Mouse (Mus musculus): Measurements from ENCODE around the gene Cacng4. TPM values are rescaled to one million over a fixed set of nuclear protein-coding genes. Genes with fewer than 3 reads are reported as not detected.

The Cacng4 gene
- polyA plus RNA-seq, 2 experiments = 4.8 to 13.9 TPM

DNA sequence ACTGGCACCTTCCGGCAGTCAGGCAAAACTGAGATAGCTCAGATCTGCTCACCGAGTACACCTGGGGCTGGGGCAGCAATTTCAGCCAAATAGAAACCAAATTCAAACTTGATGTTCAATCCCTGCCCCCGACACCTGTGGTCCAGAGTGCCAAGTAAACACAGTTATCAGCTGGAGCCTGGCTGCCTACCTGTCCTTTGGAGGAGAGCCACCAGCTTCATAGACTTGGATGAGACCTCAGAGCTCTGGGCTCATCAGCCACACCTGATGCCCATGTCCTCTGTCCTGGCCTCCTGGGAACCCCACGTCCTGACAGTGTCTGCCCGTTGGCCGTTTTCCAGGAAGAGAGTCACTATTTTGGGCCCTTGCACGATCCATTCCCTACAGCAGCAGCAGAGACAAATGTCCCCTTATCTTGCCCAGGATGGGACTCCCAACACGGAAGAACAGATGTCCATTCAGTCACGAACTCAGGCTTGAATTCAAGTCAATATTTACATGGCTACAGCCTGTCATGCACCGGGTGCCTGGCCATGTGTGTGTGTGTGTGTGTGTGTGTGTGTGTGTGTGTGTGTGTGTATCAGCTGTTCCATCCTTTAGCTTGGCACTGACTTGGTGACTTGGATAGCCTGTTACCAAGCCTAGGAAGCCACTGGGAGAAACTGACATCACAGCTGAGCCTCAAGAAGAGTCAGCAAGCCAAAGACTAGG, 32.4 kb downstream of the Cacng4 start:
- 76% methylated on average over 10 of the region's 10 CpGs for whole genome bisulfite sequencing
- H3K4me1 ChIP-seq (ENCODE audit: control insufficient read depth, insufficient read depth, low read length) = peaks cover 32% of the 10 kb centered on the region
- TF ChIP-seq POLR2A (IDR thresholded peaks at IDR 0.05; ENCODE audit: borderline replicate concordance, extremely low read depth, insufficient read depth, insufficient read length) = no peak
- H3K27ac ChIP-seq (replicated peaks; ENCODE audit: low read depth, low read length) = no peak overlapping the region
- no peak overlapping the region for H3K4me2 ChIP-seq (replicated peaks; ENCODE audit: low read depth, low read length, severe bottlenecking)
- H3K27me3 ChIP-seq (ENCODE audit: control insufficient read depth, insufficient read depth, low read length) = no peaks in the 10 kb centered on the region
- H3K4me3 ChIP-seq (replicated peaks; ENCODE audit: low read length) = no peak overlapping the region
- H3K9me3 ChIP-seq (ENCODE audit: control insufficient read depth, low read length) = no peaks in the 10 kb centered on the region
- ATAC-seq (ENCODE audit: low FRiP score, low read depth) (no peak), DNase-seq (ENCODE audit: low spot score) (no peak)
- no peak overlapping the region for H3K9ac ChIP-seq (ENCODE audit: low read depth, low read length, severe bottlenecking)
- H3K36me3 ChIP-seq (ENCODE audit: control insufficient read depth, insufficient read depth, low read length) = no peaks in the 10 kb centered on the region

- H3K27ac ChIP-seq (replicated peaks; ENCODE audit: low read depth, low read length) = peak overlapping the region; percentile 33; the same call in 1 of the 2 replicates
- H3K4me1 ChIP-seq (ENCODE audit: control insufficient read depth, insufficient read depth, low read length) = peaks cover 32% of the 10 kb centered on the region
- H3K36me3 ChIP-seq (ENCODE audit: control insufficient read depth, insufficient read depth, low read length) = no peaks in the 10 kb centered on the region
- H3K9ac ChIP-seq (ENCODE audit: low read depth, low read length, severe bottlenecking) = no peak overlapping the region
- H3K9me3 ChIP-seq (ENCODE audit: control insufficient read depth, low read length) = no peaks in the 10 kb centered on the region
- no peak for TF ChIP-seq POLR2A (IDR thresholded peaks at IDR 0.05; ENCODE audit: borderline replicate concordance, extremely low read depth, insufficient read depth, insufficient read length)
- ATAC-seq (ENCODE audit: low FRiP score, low read depth) (peak; percentile 16; the same call in 1 of the 2 replicates), DNase-seq (ENCODE audit: low spot score) (peak; percentile 56)
- peak overlapping the region; percentile 11; the same call in 1 of the 2 replicates for H3K4me2 ChIP-seq (replicated peaks; ENCODE audit: low read depth, low read length, severe bottlenecking)
- H3K27me3 ChIP-seq (ENCODE audit: control insufficient read depth, insufficient read depth, low read length) = no peaks in the 10 kb centered on the region
- no peak overlapping the region for H3K4me3 ChIP-seq (replicated peaks; ENCODE audit: low read length)
- 25% methylated on average over 10 of the region's 10 CpGs for WGBS
Observed at GRCm38 (mm10) chr11:107760001-107760400, 34.4 kb downstream of the Cacng4 start.

DNA sequence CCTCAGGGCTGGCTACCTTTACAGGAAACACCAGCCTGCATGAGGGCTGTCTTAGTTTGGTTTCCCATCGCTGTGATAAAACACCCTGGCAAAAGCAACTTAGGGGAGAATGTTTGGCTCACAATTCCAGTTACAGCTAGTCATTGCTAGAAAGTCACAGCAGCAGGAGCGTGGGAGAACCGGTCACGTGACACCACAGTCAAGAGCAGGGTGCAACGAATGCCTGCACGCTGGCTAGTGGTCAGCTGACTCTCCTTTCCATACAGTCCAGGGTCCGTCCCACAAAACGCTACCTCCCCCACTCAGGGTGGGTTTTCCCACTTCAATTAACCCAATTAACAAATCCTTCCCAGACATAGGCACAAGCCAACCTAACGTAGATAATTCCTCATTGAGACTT, 34.8 kb downstream of the Cacng4 start:
- peaks cover 32% of the 10 kb centered on the region for H3K4me1 ChIP-seq (ENCODE audit: control insufficient read depth, insufficient read depth, low read length)
- no peak for ATAC-seq (ENCODE audit: low FRiP score, low read depth)
- no peaks in the 10 kb centered on the region for H3K27me3 ChIP-seq (ENCODE audit: control insufficient read depth, insufficient read depth, low read length)
- H3K9me3 ChIP-seq (ENCODE audit: control insufficient read depth, low read length) = no peaks in the 10 kb centered on the region
- 62% methylated on average over 9 of the region's 9 CpGs for WGBS
- DNase-seq (ENCODE audit: low spot score) = no peak
- no peak overlapping the region for H3K9ac ChIP-seq (ENCODE audit: low read depth, low read length, severe bottlenecking)
- no peak overlapping the region for H3K4me2 ChIP-seq (replicated peaks; ENCODE audit: low read depth, low read length, severe bottlenecking)
- no peak overlapping the region for H3K4me3 ChIP-seq (replicated peaks; ENCODE audit: low read length)
- H3K27ac ChIP-seq (replicated peaks; ENCODE audit: low read depth, low read length) = no peak overlapping the region
- no peaks in the 10 kb centered on the region for H3K36me3 ChIP-seq (ENCODE audit: control insufficient read depth, insufficient read depth, low read length)
- no peak for TF ChIP-seq POLR2A (IDR thresholded peaks at IDR 0.05; ENCODE audit: borderline replicate concordance, extremely low read depth, insufficient read depth, insufficient read length)

DNA sequence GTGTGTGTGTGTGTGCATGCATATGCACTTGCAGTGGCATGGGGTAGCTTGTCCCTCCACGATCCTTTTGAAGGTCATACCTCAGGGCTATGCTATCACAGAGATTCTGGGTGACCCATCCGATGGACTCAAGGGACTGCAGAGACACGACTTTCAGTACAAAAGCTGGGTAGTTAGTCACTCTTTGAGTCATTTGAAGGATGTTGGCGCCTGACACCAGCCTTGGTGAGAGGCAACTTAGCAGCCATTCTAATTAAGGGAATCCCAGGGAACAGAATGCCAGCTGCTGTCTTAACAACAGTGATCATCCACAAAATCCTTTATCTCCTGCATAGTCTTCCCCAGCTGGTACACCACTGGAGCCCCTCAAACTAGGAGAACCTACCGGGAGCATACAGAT, 45.2 kb downstream of the Cacng4 start:
- no peak for DNase-seq (ENCODE audit: low spot score)
- H3K9ac ChIP-seq (ENCODE audit: low read depth, low read length, severe bottlenecking) = no peak overlapping the region
- no peak overlapping the region for H3K4me3 ChIP-seq (replicated peaks; ENCODE audit: low read length)
- H3K4me1 ChIP-seq (ENCODE audit: control insufficient read depth, insufficient read depth, low read length) = no peaks in the 10 kb centered on the region
- ATAC-seq (ENCODE audit: low FRiP score, low read depth) = no peak
- no peaks in the 10 kb centered on the region for H3K9me3 ChIP-seq (ENCODE audit: control insufficient read depth, low read length)
- H3K36me3 ChIP-seq (ENCODE audit: control insufficient read depth, insufficient read depth, low read length) = no peaks in the 10 kb centered on the region
- H3K27me3 ChIP-seq (ENCODE audit: control insufficient read depth, insufficient read depth, low read length) = no peaks in the 10 kb centered on the region
- no peak overlapping the region for H3K4me2 ChIP-seq (replicated peaks; ENCODE audit: low read depth, low read length, severe bottlenecking)
- TF ChIP-seq POLR2A (IDR thresholded peaks at IDR 0.05; ENCODE audit: borderline replicate concordance, extremely low read depth, insufficient read depth, insufficient read length) = no peak
- no peak overlapping the region for H3K27ac ChIP-seq (replicated peaks; ENCODE audit: low read depth, low read length)
- WGBS = 88% methylated on average over 5 of the region's 5 CpGs

GRCm38 (mm10) chr11:107748243-107749035, 45.9 kb downstream of the Cacng4 start:
- WGBS = 74% methylated on average over 5 of the region's 5 CpGs
- Histone ChIP-seq H3K4me3 (replicated peaks; ENCODE audit: low read length) (no peak overlapping the region), H3K9me3 (ENCODE audit: control insufficient read depth, low read length) (no peaks in the 10 kb centered on the region), H3K4me2 (replicated peaks; ENCODE audit: low read depth, low read length, severe bottlenecking) (no peak overlapping the region), H3K27me3 (ENCODE audit: control insufficient read depth, insufficient read depth, low read length) (no peaks in the 10 kb centered on the region), H3K9ac (ENCODE audit: low read depth, low read length, severe bottlenecking) (no peak overlapping the region), H3K4me1 (ENCODE audit: control insufficient read depth, insufficient read depth, low read length) (no peaks in the 10 kb centered on the region), H3K27ac (replicated peaks; ENCODE audit: low read depth, low read length) (no peak overlapping the region), H3K36me3 (ENCODE audit: control insufficient read depth, insufficient read depth, low read length) (no peaks in the 10 kb centered on the region)
- no peak for ATAC-seq (ENCODE audit: low FRiP score, low read depth)
- TF ChIP-seq POLR2A (IDR thresholded peaks at IDR 0.05; ENCODE audit: borderline replicate concordance, extremely low read depth, insufficient read depth, insufficient read length) = no peak
- no peak for DNase-seq (ENCODE audit: low spot score)
